Mouse (Mus musculus): Measurements from ENCODE around the gene Polr1d. TPM values are rescaled to one million over a fixed set of nuclear protein-coding genes. Genes with fewer than 3 reads are reported as not detected.

The Polr1d gene
- polyA plus RNA-seq, 1 experiment from 2014 or later = 139 TPM

Other genes with a start within 250 kb of the Polr1d start
- 549 and 599 TPM in 2 replicates for gene Rpl21, start 244.2 kb upstream of the Polr1d start, polyA plus RNA-seq (2015; fragmentation: Nextera tagmentation; extraction: Ambion mirVana)
- gene Rasl11a, start 232.0 kb upstream of the Polr1d start, polyA plus RNA-seq (2015; fragmentation: Nextera tagmentation; extraction: Ambion mirVana) = 78.6 and 87.4 TPM in 2 replicates
- gene Gtf3a, start 128.4 kb upstream of the Polr1d start, polyA plus RNA-seq (2015; fragmentation: Nextera tagmentation; extraction: Ambion mirVana) = 120 and 125 TPM in 2 replicates
- 24.8 and 25.0 TPM in 2 replicates for gene Mtif3, start 113.2 kb upstream of the Polr1d start, polyA plus RNA-seq (2015; fragmentation: Nextera tagmentation; extraction: Ambion mirVana)
- gene Lnx2, start 464 bp upstream of the Polr1d start, polyA plus RNA-seq (2015; fragmentation: Nextera tagmentation; extraction: Ambion mirVana) = 14.6 and 15.4 TPM in 2 replicates
- gene Gsx1, start 111.6 kb downstream of the Polr1d start, polyA plus RNA-seq (2015; fragmentation: Nextera tagmentation; extraction: Ambion mirVana) = not detected in 2 replicates
- gene Pdx1, start 192.9 kb downstream of the Polr1d start, polyA plus RNA-seq (2015; fragmentation: Nextera tagmentation; extraction: Ambion mirVana) = not detected in 2 replicates
- gene Cdx2, start 230.2 kb downstream of the Polr1d start, polyA plus RNA-seq (2015; fragmentation: Nextera tagmentation; extraction: Ambion mirVana) = 0.26 TPM in 1 of 2 replicates, not detected in the other
- not detected in 2 replicates for gene Urad, start 245.4 kb downstream of the Polr1d start, polyA plus RNA-seq (2015; fragmentation: Nextera tagmentation; extraction: Ambion mirVana)